Comparison of ENCODE assay signal across 27 mouse cellular contexts in the genomic region with DNA sequence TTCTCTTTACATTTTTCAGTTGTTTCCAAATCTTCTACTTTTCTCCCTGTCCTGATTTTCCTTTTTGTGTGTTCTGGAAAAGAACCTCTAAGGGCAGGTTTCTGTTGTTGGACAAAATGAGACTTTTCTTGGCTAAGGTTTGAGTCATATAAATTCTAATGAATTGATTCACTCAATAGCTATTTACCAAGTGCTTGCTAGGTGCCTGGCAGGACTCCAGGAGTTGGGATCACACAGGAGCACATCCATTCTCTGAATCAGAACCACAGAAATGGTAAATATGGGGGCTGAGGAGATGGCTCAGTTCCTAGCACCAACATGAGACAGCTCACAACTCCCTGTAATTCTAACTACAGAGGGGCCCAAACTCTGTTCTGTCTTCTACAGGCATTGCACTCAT.
A peak's percentile ranks its signal among the peaks of the same experiment; 100 is the strongest.
DNase-seq lines count a peak whose midpoint lies in the region; ATAC-seq lines count a peak whose summit lies in the region.
"Had no signal": no experiment of that assay in that cellular context is flagged by ENCODE, and none has a peak within 500 bp of the region (broad histone marks: within the 10 kb centered on the region; RNA-seq: fewer than 3 reads in every experiment).

No protein-coding gene starts in this region.

- no peaks in the 10 kb centered on the region for H3K9me3 ChIP-seq in midbrain, embryonic 15.5 days
- H3K9me3 ChIP-seq: forebrain, embryonic 10.5 days; heart, embryonic 13.5 days; hindbrain, embryonic 13.5 days; limb, embryonic 12.5 days had no signal

- intact Hi-C loops in heart, postnatal 14 days (cut with DNase I) = no loop called here
- intact Hi-C loops in heart, postnatal 10 days (cut with DNase I) = no loop called here

- H3K4me2 ChIP-seq in midbrain, embryonic 15.5 days = no peak overlapping the region
- H3K4me2 ChIP-seq: heart, embryonic 13.5 days; hindbrain, embryonic 13.5 days; limb, embryonic 12.5 days; liver, embryonic 11.5 days had no signal

- H3K36me3 ChIP-seq in midbrain, embryonic 15.5 days (replicated peaks) = no peaks in the 10 kb centered on the region
- H3K36me3 ChIP-seq: forebrain, embryonic 10.5 days; heart, embryonic 13.5 days; hindbrain, embryonic 13.5 days; limb, embryonic 12.5 days had no signal

- no peaks in the 10 kb centered on the region for H3K27me3 ChIP-seq in midbrain, embryonic 15.5 days (replicated peaks)
- H3K27me3 ChIP-seq: limb, embryonic 12.5 days had no signal

- DNase-seq in adrenal gland, adult 18-20 months (ENCODE audit: low spot score in 2 of 2) = peak; percentile 10 to 21
- DNase-seq in adrenal gland, adult 8-10 months = no peak
- peak; percentile 24 for DNase-seq in ovary, adult 18-20 months (ENCODE audit: low spot score)
- DNase-seq in ovary, postnatal 36 days (ENCODE audit: low spot score) = no peak
- peak; percentile 48 to 65 for DNase-seq in adrenal gland, postnatal 36 days
- DNase-seq in heart, postnatal 14 days = no peak
- no peak for DNase-seq in heart, postnatal 10 days
- DNase-seq: cerebellum, adult 11 months; cerebellum, postnatal 36 days; gastrocnemius, postnatal 36 days; heart, adult 2 months; heart, postnatal 36 days; kidney, adult 18-20 months; layer of hippocampus, postnatal 36 days; liver, postnatal 0 days; right cerebral cortex, postnatal 14 days; spleen, adult 18-20 months had no signal

- no peak overlapping the region for H3K9ac ChIP-seq in midbrain, embryonic 15.5 days
- H3K9ac ChIP-seq: heart, embryonic 13.5 days; hindbrain, embryonic 13.5 days; limb, embryonic 12.5 days; liver, postnatal 0 days had no signal

- H3K4me3 ChIP-seq in midbrain, embryonic 15.5 days = no peak overlapping the region
- H3K4me3 ChIP-seq: forebrain, embryonic 10.5 days; heart, adult 2 months; heart, embryonic 13.5 days; hindbrain, embryonic 13.5 days; limb, embryonic 12.5 days had no signal

- H3K4me1 ChIP-seq in midbrain, embryonic 15.5 days = no peaks in the 10 kb centered on the region
- H3K4me1 ChIP-seq: forebrain, embryonic 10.5 days; heart, embryonic 13.5 days; hindbrain, embryonic 13.5 days; limb, embryonic 12.5 days had no signal

- no peak for ATAC-seq in midbrain, embryonic 15.5 days (replicated peaks)
- ATAC-seq: activated CD4-positive, CD25-positive, alpha-beta regulatory T cell, adult 4 months; liver, postnatal 0 days; lung, postnatal 0 days had no signal

- no peak overlapping the region for H3K27ac ChIP-seq in midbrain, embryonic 15.5 days
- H3K27ac ChIP-seq: forebrain, embryonic 10.5 days; heart, adult 2 months; heart, embryonic 13.5 days; hindbrain, embryonic 13.5 days; kidney, postnatal 0 days; limb, embryonic 12.5 days; macrophage had no signal

Comparison
In these comparisons a context has a peak if more than half of its experiments do, and no peak if none do; other contexts are left out.
1. DNase-seq: peak in adrenal gland, adult 18-20 months (2 of 2), ovary, adult 18-20 months (single experiment) and adrenal gland, postnatal 36 days (2 of 2); none in adrenal gland, adult 8-10 months (single experiment), ovary, postnatal 36 days (single experiment), heart, postnatal 14 days (0 of 2) and heart, postnatal 10 days (0 of 2).